Mouse (Mus musculus) intestine, postnatal 0 days (tissue): ENCODE data around the gene Tshb. TPM values are rescaled to one million over a fixed set of nuclear protein-coding genes. Genes with fewer than 3 reads are reported as not detected.

ENCODE experiments used
- ATAC-seq: fragments of 200-750 bp; cut with Nextera tagmentation; 2 replicates; pipeline ENCODE4 v1.8.0; 2017; ENCODE audit warnings: mild to moderate bottlenecking, moderate TSS enrichment, moderate library complexity
- H3K27ac ChIP-seq: fragments of 300-500 bp; sonication (generic); 2 replicates; pipeline ENCODE4 v1.5.1; 2014; ENCODE audit warnings: mild to moderate bottlenecking, low read depth, low read length, moderate library complexity
- H3K27me3 ChIP-seq: fragments of 300-500 bp; sonication (generic); replicated peaks from 2 replicates; pipeline ENCODE4 v1.6.1; 2014; ENCODE audit warnings: low read length, mixed read lengths; ENCODE audit not compliant: control insufficient read depth, insufficient read depth
- H3K36me3 ChIP-seq: fragments of 300-500 bp; sonication (generic); 2 replicates; pipeline ENCODE4 v1.6.1; 2014; ENCODE audit warnings: mild to moderate bottlenecking, moderate library complexity; ENCODE audit not compliant: control insufficient read depth, insufficient read depth
- H3K4me1 ChIP-seq: fragments of 300-500 bp; sonication (generic); replicated peaks from 2 replicates; pipeline ENCODE4 v1.6.1; 2014; ENCODE audit warnings: antibody characterized with exemption, low read length, mixed read lengths; ENCODE audit not compliant: control insufficient read depth, insufficient read depth
- H3K4me2 ChIP-seq: fragments of 300-500 bp; sonication (generic); replicated peaks from 2 replicates; pipeline ENCODE4 v1.6.1; 2014; ENCODE audit warnings: low read depth, mild to moderate bottlenecking, moderate library complexity
- H3K4me3 ChIP-seq: fragments of 300-500 bp; sonication (generic); 2 replicates; pipeline ENCODE4 v1.5.1; 2014; ENCODE audit warnings: low read depth, low read length
- H3K9ac ChIP-seq: fragments of 300-500 bp; sonication (generic); 2 replicates; pipeline ENCODE4 v1.6.1; 2014; ENCODE audit warnings: mild to moderate bottlenecking, low read depth, low read length
- H3K9me3 ChIP-seq: fragments of 300-500 bp; sonication (generic); 2 replicates; pipeline ENCODE4 v1.6.1; 2016; ENCODE audit warnings: mixed run types; ENCODE audit not compliant: control insufficient read depth
- CTCF ChIP-seq: sonication (generic); IDR thresholded peaks from 2 replicates; pipeline ENCODE4 v1.5.1; 2016; ENCODE audit warnings: low read depth, mild to moderate bottlenecking, control low read depth, antibody characterized with exemption, moderate library complexity
- WGBS: fragments of 180-500 bp; shearing (Covaris S2); extraction: QIAGEN DNeasy Blood & Tissue Kit; methylation state at CpG from one replicate; pipeline ENCODE4 v1.1.7; 2014; 5-methylcytosine and 5-hydroxymethylcytosine counted together
- polyA plus RNA-seq: library from polyadenylated mRNA; unstranded; fragments of >200 nt; fragmentation: Nextera tagmentation; extraction: Ambion mirVana; gene quantifications from 2 replicates; pipeline ENCODE4 v1.2.1, GENCODE M21; 2015

Gene Tshb
- polyA plus RNA-seq, 1 experiment from 2014 or later = 0.08 TPM

DNA sequence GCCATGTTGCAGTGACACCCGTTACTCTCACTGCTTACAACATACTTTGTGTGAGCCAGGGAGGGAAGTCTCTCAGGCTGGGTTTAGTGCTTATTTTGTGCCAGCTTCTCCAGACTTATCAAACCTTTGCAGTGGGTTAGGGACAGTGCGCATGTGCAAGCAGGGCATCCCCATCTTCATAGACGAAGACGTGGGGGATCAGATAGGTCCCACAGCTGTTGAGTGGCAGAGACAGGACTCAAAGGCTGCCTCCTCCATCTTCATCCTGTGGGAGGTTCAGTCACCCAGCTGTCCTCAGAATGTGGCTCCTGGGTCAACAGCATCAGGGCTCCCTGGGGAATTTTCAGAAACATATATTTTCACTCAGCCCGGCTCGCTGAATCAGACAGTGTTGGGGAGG lies 46.1 kb downstream of the Tshb start:
- Histone ChIP-seq H3K27ac (no peak overlapping the region), H3K4me3 (no peak overlapping the region)

DNA sequence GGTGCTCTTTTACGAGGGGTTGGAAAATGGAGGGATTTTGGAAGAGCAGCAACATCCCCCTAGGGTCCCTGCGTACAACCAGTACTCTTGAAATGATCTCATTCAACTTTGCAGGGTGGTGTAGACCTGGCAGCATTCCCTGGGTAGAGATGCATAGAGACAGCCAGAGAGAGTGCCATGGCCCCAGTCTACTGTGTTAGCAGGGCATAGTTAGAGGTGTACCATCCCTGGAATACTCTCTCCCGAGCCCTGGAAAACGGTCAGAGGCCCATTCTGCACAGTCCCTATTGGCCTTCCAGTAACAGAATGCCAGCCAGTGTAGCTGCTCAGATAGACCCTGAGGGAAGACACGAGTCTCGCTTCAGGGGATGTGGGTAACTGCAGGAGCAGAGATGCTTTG lies 46.9 kb downstream of the Tshb start:
- H3K9me3 ChIP-seq = no peaks in the 10 kb centered on the region
- H3K4me1 ChIP-seq = no peaks in the 10 kb centered on the region
- peak overlapping the region; percentile 96 for H3K4me2 ChIP-seq
- H3K4me3 ChIP-seq = peak overlapping the region; percentile 60
- WGBS = 57% methylated on average over 6 of the region's 6 CpGs
- no peak overlapping the region for H3K9ac ChIP-seq
- 0 out of 2 replicates have a peak overlapping the region, but pooled peaks have one; percentile 52 for H3K27ac ChIP-seq
- peaks cover 4% of the 10 kb centered on the region for H3K27me3 ChIP-seq
- no peak for TF ChIP-seq CTCF
- no peak for ATAC-seq
- H3K36me3 ChIP-seq = no peaks in the 10 kb centered on the region

More for the DNA sequence above, 46.1 kb downstream of the Tshb start:
- peak overlapping the region; percentile 96 for H3K4me2 ChIP-seq
- ATAC-seq = no peak
- H3K36me3 ChIP-seq = no peaks in the 10 kb centered on the region
- peaks cover 4% of the 10 kb centered on the region for H3K27me3 ChIP-seq
- no peaks in the 10 kb centered on the region for H3K9me3 ChIP-seq
- H3K4me1 ChIP-seq = no peaks in the 10 kb centered on the region
- TF ChIP-seq CTCF = no peak
- 79% methylated on average over 6 of the region's 6 CpGs for WGBS
- H3K9ac ChIP-seq = no peak overlapping the region

DNA sequence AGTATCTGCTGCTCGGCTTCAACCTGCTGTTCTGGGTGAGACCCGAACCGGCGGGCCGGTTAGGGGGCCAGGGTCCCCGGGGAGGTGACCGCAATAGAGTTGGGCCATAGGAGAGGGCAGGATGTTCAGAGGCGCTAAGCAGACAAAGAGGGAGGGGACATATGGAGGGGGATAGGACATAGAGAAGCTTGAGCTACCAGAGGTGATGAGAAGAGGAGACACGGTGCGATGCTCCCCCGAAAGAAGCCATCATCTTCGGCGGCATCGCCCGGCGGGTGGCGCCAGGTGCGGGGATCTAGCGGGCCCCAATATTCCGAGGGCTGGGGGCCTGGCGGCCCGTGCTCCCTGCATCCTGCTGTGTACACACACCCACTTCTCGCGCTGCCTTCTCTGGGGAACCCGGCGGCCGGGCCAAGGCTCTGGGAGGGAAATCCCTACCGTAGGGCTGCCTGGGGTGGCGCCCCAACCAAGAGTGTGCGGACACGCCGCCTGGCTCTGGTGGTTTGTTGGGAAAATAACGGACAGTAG lies 47.4 kb downstream of the Tshb start:
- peak; percentile 41; the same call in 1 of the 2 replicates for TF ChIP-seq CTCF
- H3K9me3 ChIP-seq = no peaks in the 10 kb centered on the region

DNA sequence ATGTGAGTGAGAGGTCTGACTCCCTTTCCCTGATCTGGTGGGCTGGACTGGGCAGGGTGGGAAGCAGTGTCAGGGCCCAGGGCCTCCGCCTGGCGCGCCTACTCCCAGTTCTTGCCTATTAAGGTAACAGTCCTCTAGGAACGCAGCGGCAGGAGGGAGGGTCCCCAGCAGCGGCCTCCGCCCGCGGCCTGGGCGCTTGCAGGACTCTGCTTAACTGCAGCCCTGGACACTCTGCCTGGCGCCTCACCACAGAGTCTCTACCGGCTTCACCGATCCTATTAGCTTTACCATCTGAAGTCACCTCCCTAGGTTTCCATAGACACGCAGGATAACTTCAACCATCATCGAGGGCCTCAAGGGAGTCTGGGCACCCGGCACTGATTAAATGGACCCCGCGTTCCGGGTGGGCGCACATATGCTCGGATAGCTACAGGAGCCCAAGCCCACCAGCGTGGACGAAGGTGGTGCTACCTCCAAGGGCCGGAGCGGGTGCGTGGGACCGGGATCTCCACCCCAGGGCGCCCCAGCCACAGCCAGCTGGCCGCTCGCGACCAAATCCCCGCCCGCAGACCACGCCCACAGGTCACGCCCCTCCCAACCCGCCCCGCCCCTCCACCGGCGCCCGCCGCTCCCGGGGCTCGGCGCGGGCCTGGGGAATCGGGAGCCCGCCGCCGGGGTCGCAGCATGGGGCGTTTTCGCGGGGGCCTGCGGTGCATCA lies 48.0 kb downstream of the Tshb start, which contains the start of gene Tspan2:
TSS of gene Tspan2 (plus strand) at position 217 of the 718 bp plus-strand sequence.
- H3K27me3 ChIP-seq = peaks cover 4% of the 10 kb centered on the region
- H3K9me3 ChIP-seq = no peaks in the 10 kb centered on the region
- peak within 1 kb of the TSS; percentile 96 for H3K4me2 ChIP-seq
- H3K4me1 ChIP-seq = no peaks in the 10 kb centered on the region
- peak; percentile 67 for ATAC-seq
- no peak for TF ChIP-seq CTCF
- H3K9ac ChIP-seq = peak within 1 kb of the TSS; percentile 49
- H3K27ac ChIP-seq = peak within 1 kb of the TSS; percentile 52
- WGBS = 1% methylated on average over 52 of the region's 54 CpGs
- H3K4me3 ChIP-seq = peak within 1 kb of the TSS; percentile 60
- no peaks in the 10 kb centered on the region for H3K36me3 ChIP-seq

More for the DNA sequence above, 47.4 kb downstream of the Tshb start:
- H3K9ac ChIP-seq = peak overlapping the region; percentile 49
- H3K27me3 ChIP-seq = peaks cover 4% of the 10 kb centered on the region
- H3K4me1 ChIP-seq = no peaks in the 10 kb centered on the region
- peak overlapping the region; percentile 52; the same call in 1 of the 2 replicates for H3K27ac ChIP-seq
- no peaks in the 10 kb centered on the region for H3K36me3 ChIP-seq
- peak; percentile 52 for ATAC-seq
- H3K4me2 ChIP-seq = peak overlapping the region; percentile 96
- peak overlapping the region; percentile 60 for H3K4me3 ChIP-seq
- under 1% methylated on average over 32 of the region's 33 CpGs for WGBS

DNA sequence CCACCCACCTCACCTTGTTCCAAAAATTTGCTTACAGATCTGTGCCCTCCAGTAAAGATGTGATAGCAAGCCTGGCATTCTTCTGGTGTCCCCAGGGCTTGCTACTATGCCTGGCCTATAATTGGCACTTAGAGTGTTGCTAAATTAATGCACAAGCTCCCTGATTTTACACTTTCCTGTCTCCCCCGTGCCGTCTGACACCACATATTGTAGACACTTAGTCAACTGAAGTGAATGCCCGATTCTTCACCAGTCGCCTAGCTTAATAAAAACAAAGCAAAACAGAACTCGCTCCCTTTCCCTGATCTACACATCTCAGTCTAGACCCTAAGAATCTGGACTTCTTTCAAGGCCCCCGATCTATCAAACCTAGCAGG lies 48.6 kb downstream of the Tshb start:
- Histone ChIP-seq H3K9me3 (no peaks in the 10 kb centered on the region), H3K9ac (no peak overlapping the region), H3K36me3 (no peaks in the 10 kb centered on the region), H3K4me1 (no peaks in the 10 kb centered on the region), H3K27ac (peak overlapping the region; percentile 52), H3K27me3 (peaks cover 4% of the 10 kb centered on the region), H3K4me3 (peak overlapping the region; percentile 60), H3K4me2 (peak overlapping the region; percentile 96)
- no peak for ATAC-seq
- no peak for TF ChIP-seq CTCF
- 46% methylated on average over 6 of the region's 6 CpGs for WGBS

DNA sequence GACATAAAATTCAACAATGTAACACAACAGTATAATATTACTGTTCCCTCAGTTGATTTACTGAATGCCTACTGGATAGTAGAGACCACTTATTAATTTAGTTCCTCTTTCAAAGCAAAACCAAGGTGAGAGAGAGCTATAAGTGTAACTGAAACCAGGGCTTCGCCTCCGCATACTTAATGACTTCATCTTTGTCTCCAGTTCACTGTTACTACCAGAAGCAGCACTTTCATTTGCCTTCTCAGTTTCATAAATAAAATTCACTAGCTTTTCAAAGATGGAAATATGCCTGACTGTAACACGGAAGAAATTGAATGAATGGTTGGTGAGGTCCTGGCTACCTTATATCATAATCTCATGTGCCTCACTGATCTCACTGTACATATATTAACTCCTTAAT lies 49.5 kb downstream of the Tshb start:
- peaks cover 4% of the 10 kb centered on the region for H3K27me3 ChIP-seq
- H3K9me3 ChIP-seq = no peaks in the 10 kb centered on the region
- no peak overlapping the region for H3K9ac ChIP-seq
- no peak overlapping the region for H3K4me2 ChIP-seq
- no peak for TF ChIP-seq CTCF
- H3K36me3 ChIP-seq = no peaks in the 10 kb centered on the region
- WGBS = 78% methylated on average over 3 of the region's 3 CpGs
- no peak overlapping the region for H3K4me3 ChIP-seq
- no peaks in the 10 kb centered on the region for H3K4me1 ChIP-seq
- no peak overlapping the region for H3K27ac ChIP-seq
- no peak for ATAC-seq
